Mouse (Mus musculus): Measurements from ENCODE around the gene Tex52.
"Not testable (repeated sequence)": the region's sequence is repeated elsewhere in the genome, so short reads cannot be mapped to it uniquely, and the experiment has no call there.

The Tex52 gene

GRCm38 (mm10) chr6:128380594-128381167 lies 5.4 kb downstream of the Tex52 start:
- DNase-seq (ENCODE audit: extremely low spot score): not testable (repeated sequence)

GRCm38 (mm10) chr6:128381254-128381653 lies 6.0 kb downstream of the Tex52 start:
- no peak for DNase-seq (ENCODE audit: extremely low spot score)

- no peak for DNase-seq (ENCODE audit: extremely low spot score)
Measured at GRCm38 (mm10) chr6:128383752-128384151, 8.5 kb downstream of the Tex52 start.

- no peak for DNase-seq (ENCODE audit: extremely low spot score)
Measured at GRCm38 (mm10) chr6:128385026-128385425, 9.8 kb downstream of the Tex52 start.

GRCm38 (mm10) chr6:128389185-128389584 lies 13.9 kb downstream of the Tex52 start:
- no peak for DNase-seq (ENCODE audit: extremely low spot score)

GRCm38 (mm10) chr6:128390683-128391082 lies 15.4 kb downstream of the Tex52 start:
- DNase-seq (ENCODE audit: extremely low spot score): no peak

- no peak for DNase-seq (ENCODE audit: extremely low spot score)
Measured at GRCm38 (mm10) chr6:128397574-128398261, 22.5 kb downstream of the Tex52 start.

GRCm38 (mm10) chr6:128398996-128399395 lies 23.7 kb downstream of the Tex52 start, which contains the start of gene Nrip2:
Nrip2 (plus strand) TSS chr6:128399296.
- no peak for DNase-seq (ENCODE audit: extremely low spot score)

GRCm38 (mm10) chr6:128399421-128400185 lies 24.3 kb downstream of the Tex52 start:
- DNase-seq (ENCODE audit: extremely low spot score): peak; percentile 22

- no peak for DNase-seq (ENCODE audit: extremely low spot score)
Measured at GRCm38 (mm10) chr6:128404708-128405107, 29.5 kb downstream of the Tex52 start.

- DNase-seq (ENCODE audit: extremely low spot score): no peak
Measured at GRCm38 (mm10) chr6:128408544-128409125, 33.4 kb downstream of the Tex52 start.

GRCm38 (mm10) chr6:128410305-128410704 lies 35.0 kb downstream of the Tex52 start:
- no peak for DNase-seq (ENCODE audit: extremely low spot score)

- peak; percentile 77 for DNase-seq (ENCODE audit: extremely low spot score)
Measured at GRCm38 (mm10) chr6:128411115-128411514, 35.9 kb downstream of the Tex52 start.

GRCm38 (mm10) chr6:128416169-128416568 lies 40.9 kb downstream of the Tex52 start:
- DNase-seq (ENCODE audit: extremely low spot score): no peak

GRCm38 (mm10) chr6:128418076-128418475 lies 42.8 kb downstream of the Tex52 start:
- no peak for DNase-seq (ENCODE audit: extremely low spot score)

- DNase-seq (ENCODE audit: extremely low spot score): no peak
Measured at GRCm38 (mm10) chr6:128421036-128421435, 45.8 kb downstream of the Tex52 start.

- DNase-seq (ENCODE audit: extremely low spot score): no peak
Measured at GRCm38 (mm10) chr6:128421480-128421879, 46.2 kb downstream of the Tex52 start.

- no peak for DNase-seq (ENCODE audit: extremely low spot score)
Measured at GRCm38 (mm10) chr6:128423496-128424268, 48.4 kb downstream of the Tex52 start.

GRCm38 (mm10) chr6:128424269-128425019 lies 49.2 kb downstream of the Tex52 start, which contains the start of gene Itfg2:
Itfg2 (minus strand) TSS chr6:128424931.
- peak; percentile 96 for DNase-seq (ENCODE audit: extremely low spot score)

GRCm38 (mm10) chr6:128425046-128425445 lies 49.8 kb downstream of the Tex52 start:
- no peak for DNase-seq (ENCODE audit: extremely low spot score)

- no peak for DNase-seq (ENCODE audit: extremely low spot score)
Measured at GRCm38 (mm10) chr6:128427571-128427970, 52.3 kb downstream of the Tex52 start.

Measured in embryo, embryonic 9.5 days (tissue).